Mouse (Mus musculus) left cerebral cortex, postnatal 4 days (tissue): ENCODE measurements at regions not wholly inside any gene's neighbourhood (a gene's known extent, or its start where the extent isn't known, plus 50 kb on each side); places are given as distances from the start of the nearest gene placed in this dataset.

ENCODE experiments used
- DNase-seq: peaks from one replicate; pipeline ENCODE4 v3.0.0-alpha.2; 2022
- intact Hi-C: fragments of 180-260 bp; cut with DNase I; formaldehyde crosslinking; loops from one replicate; pipeline ENCODE4 v1.15.1; 2025

- intact Hi-C loops: no loop called here
- peak; percentile 55 for DNase-seq
Observed at GRCm38 (mm10) chr3:62159031-62159430, 179.1 kb upstream of the Arhgef26 start.

- intact Hi-C loops: loop anchor here (5.0 to 10.0 kb wide), 2 partner anchors 806 to 923 kb away; partner anchors contain the start of genes B430305J03Rik and Rap2b
- no peak for DNase-seq
Observed at GRCm38 (mm10) chr3:62170647-62171046, 167.5 kb upstream of the Arhgef26 start.

- DNase-seq: no peak
- intact Hi-C loops: no loop called here
Observed at GRCm38 (mm10) chr3:62187807-62188509, 150.2 kb upstream of the Arhgef26 start.

- no peak for DNase-seq
Observed at GRCm38 (mm10) chr3:62192466-62192865, 145.7 kb upstream of the Arhgef26 start.

GRCm38 (mm10) chr3:62194421-62194820, 143.7 kb upstream of the Arhgef26 start:
- intact Hi-C loops: loop anchor here (10.0 kb wide), 1 partner anchor 950 kb away; no protein-coding TSS in a partner anchor

More at GRCm38 (mm10) chr3:62192466-62192865, 145.7 kb upstream of the Arhgef26 start:
- intact Hi-C loops: loop anchor here (10.0 kb wide), 1 partner anchor 948 kb away; no protein-coding TSS in a partner anchor

GRCm38 (mm10) chr3:62196679-62197078, 141.5 kb upstream of the Arhgef26 start:
- no peak for DNase-seq
- intact Hi-C loops: loop anchor here (10.0 kb wide), 1 partner anchor 952 kb away; no protein-coding TSS in a partner anchor

More at GRCm38 (mm10) chr3:62194421-62194820, 143.7 kb upstream of the Arhgef26 start:
- DNase-seq: no peak

GRCm38 (mm10) chr3:62215806-62216205, 122.3 kb upstream of the Arhgef26 start:
- intact Hi-C loops: loop anchor here (5.0 kb wide), 1 partner anchor 241 kb away; no protein-coding TSS in a partner anchor

GRCm38 (mm10) chr3:62217335-62217734, 120.8 kb upstream of the Arhgef26 start:
- intact Hi-C loops: loop anchor here (5.0 kb wide), 1 partner anchor 240 kb away; no protein-coding TSS in a partner anchor
- no peak for DNase-seq

More at GRCm38 (mm10) chr3:62215806-62216205, 122.3 kb upstream of the Arhgef26 start:
- peak; percentile 28 for DNase-seq

- no peak for DNase-seq
Observed at GRCm38 (mm10) chr3:62227697-62228096, 110.4 kb upstream of the Arhgef26 start.

GRCm38 (mm10) chr3:62228156-62228555, 110.0 kb upstream of the Arhgef26 start:
- intact Hi-C loops: no loop called here
- no peak for DNase-seq

More at GRCm38 (mm10) chr3:62227697-62228096, 110.4 kb upstream of the Arhgef26 start:
- intact Hi-C loops: no loop called here

GRCm38 (mm10) chr3:62241031-62241430, 97.1 kb upstream of the Arhgef26 start:
- intact Hi-C loops: no loop called here

GRCm38 (mm10) chr3:62271703-62272102, 66.4 kb upstream of the Arhgef26 start:
- peak; percentile 3 for DNase-seq
- intact Hi-C loops: no loop called here

More at GRCm38 (mm10) chr3:62241031-62241430, 97.1 kb upstream of the Arhgef26 start:
- no peak for DNase-seq

- DNase-seq: no peak
- intact Hi-C loops: no loop called here
Observed at GRCm38 (mm10) chr3:62278279-62278678, 59.9 kb upstream of the Arhgef26 start.

- intact Hi-C loops: no loop called here
- no peak for DNase-seq
Observed at GRCm38 (mm10) chr3:62280960-62281359, 57.2 kb upstream of the Arhgef26 start.
